Mouse (Mus musculus): ENCODE measurements around the gene Vasp. TPM values are rescaled to one million over a fixed set of nuclear protein-coding genes. Genes with fewer than 3 reads are reported as not detected.

Gene Vasp
- polyA plus RNA-seq, 1 experiment = 187 TPM

- H3K27ac ChIP-seq (ENCODE audit: insufficient read depth, low read depth, low read length) = peak overlapping the region; percentile 47
- H3K4me1 ChIP-seq (ENCODE audit: control insufficient read depth, insufficient read depth, low read length) = peaks cover 35% of the 10 kb centered on the region
- no peak for TF ChIP-seq POLR2A (IDR thresholded peaks at IDR 0.05; ENCODE audit: borderline replicate concordance, low read depth, low read length)
- TF ChIP-seq CTCF (IDR thresholded peaks at IDR 0.05; ENCODE audit: low read depth, low read length) = no peak
- no peak overlapping the region for H3K4me3 ChIP-seq (ENCODE audit: insufficient read depth, low read length)
Measured at GRCm38 (mm10) chr7:19217944-19218343, 53.7 kb downstream of the Vasp start.

GRCm38 (mm10) chr7:19217492-19217891, 54.1 kb downstream of the Vasp start:
- peak overlapping the region; percentile 47; the same call in 1 of the 2 replicates for H3K27ac ChIP-seq (ENCODE audit: insufficient read depth, low read depth, low read length)
- H3K4me1 ChIP-seq (ENCODE audit: control insufficient read depth, insufficient read depth, low read length) = peaks cover 35% of the 10 kb centered on the region
- TF ChIP-seq CTCF (IDR thresholded peaks at IDR 0.05; ENCODE audit: low read depth, low read length) (no peak), POLR2A (IDR thresholded peaks at IDR 0.05; ENCODE audit: borderline replicate concordance, low read depth, low read length) (no peak)
- no peak overlapping the region for H3K4me3 ChIP-seq (ENCODE audit: insufficient read depth, low read length)

- TF ChIP-seq POLR2A (IDR thresholded peaks at IDR 0.05; ENCODE audit: borderline replicate concordance, low read depth, low read length) (no peak), CTCF (IDR thresholded peaks at IDR 0.05; ENCODE audit: low read depth, low read length) (no peak)
- Histone ChIP-seq H3K4me1 (ENCODE audit: control insufficient read depth, insufficient read depth, low read length) (peaks cover 27% of the 10 kb centered on the region), H3K27ac (ENCODE audit: insufficient read depth, low read depth, low read length) (no peak overlapping the region), H3K4me3 (ENCODE audit: insufficient read depth, low read length) (no peak overlapping the region)
Measured at GRCm38 (mm10) chr7:19214940-19215339, 56.7 kb downstream of the Vasp start.

DNA sequence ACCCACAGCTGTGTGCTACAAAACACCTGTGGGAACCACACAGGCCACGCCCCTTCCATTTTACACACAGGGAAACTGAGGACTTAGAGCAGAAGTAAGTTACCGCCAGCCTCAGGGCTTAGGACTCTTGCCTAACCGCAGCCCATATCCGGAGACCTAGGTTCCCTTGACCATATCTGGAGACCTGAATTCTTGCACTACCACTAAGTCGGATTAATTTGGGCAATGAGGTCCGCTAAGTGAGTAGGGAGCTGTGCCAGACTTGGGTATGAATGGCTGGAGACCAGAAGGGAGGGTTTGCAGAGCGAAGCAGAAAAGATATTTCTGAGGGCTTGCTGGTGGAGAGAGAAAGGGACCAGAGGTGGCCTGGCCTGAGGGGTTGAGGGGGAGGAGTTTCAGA, 57.2 kb downstream of the Vasp start:
- Histone ChIP-seq H3K27ac (ENCODE audit: insufficient read depth, low read depth, low read length) (no peak overlapping the region), H3K4me1 (ENCODE audit: control insufficient read depth, insufficient read depth, low read length) (peaks cover 23% of the 10 kb centered on the region), H3K4me3 (ENCODE audit: insufficient read depth, low read length) (no peak overlapping the region)
- no peak for TF ChIP-seq POLR2A (IDR thresholded peaks at IDR 0.05; ENCODE audit: borderline replicate concordance, low read depth, low read length)
- TF ChIP-seq CTCF (IDR thresholded peaks at IDR 0.05; ENCODE audit: low read depth, low read length) = no peak

- H3K4me3 ChIP-seq (ENCODE audit: insufficient read depth, low read length) = no peak overlapping the region
- peaks cover 14% of the 10 kb centered on the region for H3K4me1 ChIP-seq (ENCODE audit: control insufficient read depth, insufficient read depth, low read length)
- TF ChIP-seq POLR2A (IDR thresholded peaks at IDR 0.05; ENCODE audit: borderline replicate concordance, low read depth, low read length) = no peak
- TF ChIP-seq CTCF (IDR thresholded peaks at IDR 0.05; ENCODE audit: low read depth, low read length) = no peak
- no peak overlapping the region for H3K27ac ChIP-seq (ENCODE audit: insufficient read depth, low read depth, low read length)
Measured at GRCm38 (mm10) chr7:19213385-19213784, 58.2 kb downstream of the Vasp start.

GRCm38 (mm10) chr7:19211996-19212755, 59.4 kb downstream of the Vasp start, which contains the start of gene Gpr4:
Gene Gpr4 (plus strand): TSS chr7:19212538.
- H3K27ac ChIP-seq (ENCODE audit: insufficient read depth, low read depth, low read length) = no peak within 1 kb of the TSS
- H3K4me1 ChIP-seq (ENCODE audit: control insufficient read depth, insufficient read depth, low read length) = peaks cover 12% of the 10 kb centered on the region
- H3K4me3 ChIP-seq (ENCODE audit: insufficient read depth, low read length) = no peak within 1 kb of the TSS
- TF ChIP-seq POLR2A (IDR thresholded peaks at IDR 0.05; ENCODE audit: borderline replicate concordance, low read depth, low read length) (no peak), CTCF (IDR thresholded peaks at IDR 0.05; ENCODE audit: low read depth, low read length) (no peak)

- H3K27ac ChIP-seq (ENCODE audit: insufficient read depth, low read depth, low read length) = no peak overlapping the region
Measured at GRCm38 (mm10) chr7:19211041-19211675, 60.5 kb downstream of the Vasp start.

DNA sequence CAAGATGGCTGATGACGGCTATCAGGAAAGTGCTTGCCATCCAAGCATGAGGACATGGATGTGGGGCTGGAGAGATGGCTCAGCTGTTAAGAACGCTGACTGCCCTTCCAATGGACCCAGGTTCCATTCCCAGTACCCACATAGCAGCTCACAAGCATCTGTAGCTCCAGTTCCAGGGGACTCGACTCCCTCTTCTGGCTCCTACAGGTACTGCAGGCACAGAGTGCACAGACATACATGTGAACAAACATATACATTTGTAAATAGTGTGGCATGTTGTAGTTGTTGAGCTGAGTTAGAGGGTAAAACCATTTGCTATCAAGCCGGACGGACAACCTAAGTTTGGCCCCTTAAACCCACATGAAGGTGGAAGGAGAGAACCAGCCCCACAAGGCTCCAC, 61.6 kb downstream of the Vasp start:
- H3K4me1 ChIP-seq (ENCODE audit: control insufficient read depth, insufficient read depth, low read length) = peaks cover 7% of the 10 kb centered on the region; the same call in 1 of the 2 replicates
- H3K27ac ChIP-seq (ENCODE audit: insufficient read depth, low read depth, low read length) = no peak overlapping the region
- TF ChIP-seq POLR2A (IDR thresholded peaks at IDR 0.05; ENCODE audit: borderline replicate concordance, low read depth, low read length) (no peak), CTCF (IDR thresholded peaks at IDR 0.05; ENCODE audit: low read depth, low read length) (peak; percentile 24; the same call in 1 of the 2 replicates)
- H3K4me3 ChIP-seq (ENCODE audit: insufficient read depth, low read length) = no peak overlapping the region

More at GRCm38 (mm10) chr7:19211041-19211675, 60.5 kb downstream of the Vasp start:
- Histone ChIP-seq H3K4me1 (ENCODE audit: control insufficient read depth, insufficient read depth, low read length) (peaks cover 7% of the 10 kb centered on the region; the same call in 1 of the 2 replicates), H3K4me3 (ENCODE audit: insufficient read depth, low read length) (no peak overlapping the region)
- TF ChIP-seq CTCF (IDR thresholded peaks at IDR 0.05; ENCODE audit: low read depth, low read length) = no peak
- TF ChIP-seq POLR2A (IDR thresholded peaks at IDR 0.05; ENCODE audit: borderline replicate concordance, low read depth, low read length) = no peak

DNA sequence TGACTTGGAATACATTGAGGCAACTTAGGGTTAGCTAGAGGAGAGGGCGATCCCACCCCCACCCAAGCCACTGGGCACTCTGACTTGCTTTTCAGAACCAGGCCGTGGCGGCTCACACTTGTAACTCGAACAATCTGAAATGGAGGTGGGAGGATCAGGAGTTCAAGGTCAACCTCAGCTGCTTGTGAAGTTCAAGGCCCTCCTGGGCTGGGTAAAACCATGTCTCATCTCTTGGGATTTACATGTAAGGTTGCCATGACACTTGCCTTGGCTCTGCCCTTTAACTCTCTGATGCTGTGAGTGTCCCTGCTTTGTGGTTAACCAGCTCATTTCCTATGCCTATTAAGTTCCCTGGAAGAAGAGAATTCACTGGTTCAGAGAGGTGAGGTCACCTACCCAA, 62.1 kb downstream of the Vasp start:
- no peak overlapping the region for H3K4me3 ChIP-seq (ENCODE audit: insufficient read depth, low read length)
- peaks cover 4% of the 10 kb centered on the region; the same call in 1 of the 2 replicates for H3K4me1 ChIP-seq (ENCODE audit: control insufficient read depth, insufficient read depth, low read length)
- no peak overlapping the region for H3K27ac ChIP-seq (ENCODE audit: insufficient read depth, low read depth, low read length)
- no peak for TF ChIP-seq POLR2A (IDR thresholded peaks at IDR 0.05; ENCODE audit: borderline replicate concordance, low read depth, low read length)
- no peak for TF ChIP-seq CTCF (IDR thresholded peaks at IDR 0.05; ENCODE audit: low read depth, low read length)

- H3K27ac ChIP-seq (ENCODE audit: insufficient read depth, low read depth, low read length) = no peak overlapping the region
- H3K4me3 ChIP-seq (ENCODE audit: insufficient read depth, low read length) = no peak overlapping the region
- TF ChIP-seq POLR2A (IDR thresholded peaks at IDR 0.05; ENCODE audit: borderline replicate concordance, low read depth, low read length) (no peak), CTCF (IDR thresholded peaks at IDR 0.05; ENCODE audit: low read depth, low read length) (0 out of 2 replicates have a peak, but pooled peaks have one; percentile 16)
- H3K4me1 ChIP-seq (ENCODE audit: control insufficient read depth, insufficient read depth, low read length) = peaks cover 4% of the 10 kb centered on the region; the same call in 1 of the 2 replicates
Measured at GRCm38 (mm10) chr7:19208944-19209472, 62.6 kb downstream of the Vasp start.

Measured in bone marrow macrophage, adult 2 months (primary cell).